Mouse (Mus musculus) neural tube, embryonic 13.5 days (tissue): ENCODE data around the gene Lrg1. TPM values are rescaled to one million over a fixed set of nuclear protein-coding genes. Genes with fewer than 3 reads are reported as not detected.

Source experiments
- ATAC-seq: fragments of 200-750 bp; cut with Nextera tagmentation; 2 replicates; pipeline ENCODE4 v1.8.0; 2017; ENCODE audit warnings: low read depth, mild to moderate bottlenecking, moderate TSS enrichment, moderate library complexity
- H3K27ac ChIP-seq: fragments of 300-500 bp; sonication (generic); replicated peaks from 2 replicates; pipeline ENCODE4 v1.5.1; 2015; ENCODE audit warnings: moderate library complexity, mild to moderate bottlenecking, inconsistent platforms
- H3K27me3 ChIP-seq: fragments of 300-500 bp; sonication (generic); 2 replicates; pipeline ENCODE4 v1.6.1; 2015; ENCODE audit warnings: mild to moderate bottlenecking, inconsistent platforms
- H3K36me3 ChIP-seq: fragments of 300-500 bp; sonication (generic); 2 replicates; pipeline ENCODE4 v1.6.1; 2015; ENCODE audit warnings: mild to moderate bottlenecking, inconsistent platforms
- H3K4me1 ChIP-seq: fragments of 300-500 bp; sonication (generic); replicated peaks from 2 replicates; pipeline ENCODE4 v1.6.1; 2015; ENCODE audit warnings: inconsistent platforms
- H3K4me2 ChIP-seq: fragments of 300-500 bp; sonication (generic); 2 replicates; pipeline ENCODE4 v1.6.1; 2015; ENCODE audit warnings: inconsistent platforms, mild to moderate bottlenecking, moderate library complexity
- H3K4me3 ChIP-seq: fragments of 300-500 bp; sonication (generic); 2 replicates; pipeline ENCODE4 v1.5.1; 2015; ENCODE audit warnings: mild to moderate bottlenecking, inconsistent platforms
- H3K9ac ChIP-seq: fragments of 300-500 bp; sonication (generic); 2 replicates; pipeline ENCODE4 v1.6.1; 2015; ENCODE audit warnings: moderate library complexity, mild to moderate bottlenecking, inconsistent platforms
- H3K9me3 ChIP-seq: fragments of 300-500 bp; sonication (generic); 2 replicates; pipeline ENCODE4 v1.6.1; 2016; ENCODE audit warnings: inconsistent platforms
- WGBS: fragments of 180-500 bp; shearing (Covaris S2); methylation state at CpG from one replicate; pipeline ENCODE4 v1.1.7; 2015; 5-methylcytosine and 5-hydroxymethylcytosine counted together
- polyA plus RNA-seq: library from polyadenylated mRNA; unstranded; fragments of >200 nt; fragmentation: Nextera tagmentation; extraction: Ambion mirVana; gene quantifications from 2 replicates; pipeline ENCODE4 v1.2.1, GENCODE M21; 2015

Gene Lrg1
- 0.22 TPM in 1 of 2 replicates, not detected in the other for polyA plus RNA-seq

DNA sequence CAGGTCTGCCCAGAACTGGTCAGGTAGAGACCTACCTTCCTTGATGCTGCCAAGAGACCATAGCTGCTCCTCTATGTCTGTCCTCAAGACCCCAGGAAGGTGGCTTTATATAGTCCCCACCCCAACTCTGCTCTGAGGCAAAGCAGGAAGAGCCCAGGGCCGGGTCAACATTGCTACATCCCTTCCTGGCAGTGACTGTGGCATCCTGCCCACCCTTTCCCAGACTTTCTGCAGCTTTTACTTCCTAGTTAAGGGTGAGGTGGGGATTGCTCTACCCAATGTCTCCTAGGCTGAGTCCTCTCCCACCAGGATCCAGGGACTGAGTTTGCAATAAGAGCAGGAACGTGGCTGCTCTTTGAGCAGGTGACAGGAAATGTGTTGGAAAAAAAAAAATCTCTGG lies at the start of gene Lrg1:
Lrg1 (minus strand) TSS at position 176 of the 400 bp plus-strand sequence.
- Histone ChIP-seq H3K9me3 (peaks cover 15% of the 10 kb centered on the region), H3K4me3 (no peak within 1 kb of the TSS), H3K4me1 (peaks cover 25% of the 10 kb centered on the region), H3K9ac (no peak within 1 kb of the TSS), H3K27me3 (peaks cover 93% of the 10 kb centered on the region), H3K4me2 (no peak within 1 kb of the TSS), H3K36me3 (peaks cover 38% of the 10 kb centered on the region), H3K27ac (no peak within 1 kb of the TSS)
- ATAC-seq: no peak
- 67% methylated on average over 2 of the region's 2 CpGs for WGBS

- no peak overlapping the region for H3K4me2 ChIP-seq
- H3K27me3 ChIP-seq: no peaks in the 10 kb centered on the region
- ATAC-seq: no peak
- 78% methylated on average over 9 of the region's 9 CpGs for WGBS
- H3K9ac ChIP-seq: no peak overlapping the region
- H3K9me3 ChIP-seq: no peaks in the 10 kb centered on the region
- H3K4me3 ChIP-seq: no peak overlapping the region
- peaks cover 22% of the 10 kb centered on the region for H3K36me3 ChIP-seq
- H3K4me1 ChIP-seq: peaks cover 20% of the 10 kb centered on the region
- H3K27ac ChIP-seq: peak overlapping the region; percentile 39; the same call in 1 of the 2 replicates
Measured at GRCm38 (mm10) chr17:56171456-56171855, 49.7 kb upstream of the Lrg1 start.

DNA sequence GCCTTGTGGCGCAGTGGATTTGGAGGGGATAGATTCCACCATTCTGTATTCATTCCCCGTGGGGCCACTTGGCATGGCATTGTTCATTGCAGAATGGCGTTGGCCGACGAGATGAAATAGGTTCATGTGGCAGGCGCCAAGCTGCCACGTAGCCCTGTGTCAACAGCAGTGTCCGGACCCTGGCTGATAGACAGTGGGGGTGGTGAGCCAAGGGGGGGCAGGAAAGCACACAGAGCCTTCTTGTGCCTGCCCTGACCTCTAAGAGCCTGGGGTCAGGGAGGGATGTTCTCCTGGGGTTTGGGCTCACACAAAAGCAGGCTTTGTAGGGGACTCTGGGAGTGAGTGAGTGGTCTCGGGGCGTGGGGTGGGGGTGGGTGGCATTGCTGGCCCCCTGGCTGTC lies 48.8 kb upstream of the Lrg1 start:
- Histone ChIP-seq H3K27ac (peak overlapping the region; percentile 39), H3K9ac (0 out of 2 replicates have a peak overlapping the region, but pooled peaks have one; percentile 9), H3K36me3 (peaks cover 14% of the 10 kb centered on the region), H3K9me3 (no peaks in the 10 kb centered on the region), H3K4me2 (no peak overlapping the region; the same call in 1 of the 2 replicates), H3K27me3 (no peaks in the 10 kb centered on the region), H3K4me1 (peaks cover 25% of the 10 kb centered on the region), H3K4me3 (no peak overlapping the region)
- no peak for ATAC-seq
- WGBS: 15% methylated on average over 10 of the region's 10 CpGs

GRCm38 (mm10) chr17:56169830-56170229 lies 48.0 kb upstream of the Lrg1 start:
- Histone ChIP-seq H3K4me2 (no peak overlapping the region), H3K4me3 (no peak overlapping the region), H3K36me3 (peaks cover 7% of the 10 kb centered on the region; the same call in 1 of the 2 replicates), H3K9me3 (no peaks in the 10 kb centered on the region), H3K4me1 (peaks cover 33% of the 10 kb centered on the region), H3K27me3 (no peaks in the 10 kb centered on the region), H3K27ac (peak overlapping the region; percentile 39), H3K9ac (no peak overlapping the region)
- 69% methylated on average over 6 of the region's 6 CpGs for WGBS
- no peak for ATAC-seq

DNA sequence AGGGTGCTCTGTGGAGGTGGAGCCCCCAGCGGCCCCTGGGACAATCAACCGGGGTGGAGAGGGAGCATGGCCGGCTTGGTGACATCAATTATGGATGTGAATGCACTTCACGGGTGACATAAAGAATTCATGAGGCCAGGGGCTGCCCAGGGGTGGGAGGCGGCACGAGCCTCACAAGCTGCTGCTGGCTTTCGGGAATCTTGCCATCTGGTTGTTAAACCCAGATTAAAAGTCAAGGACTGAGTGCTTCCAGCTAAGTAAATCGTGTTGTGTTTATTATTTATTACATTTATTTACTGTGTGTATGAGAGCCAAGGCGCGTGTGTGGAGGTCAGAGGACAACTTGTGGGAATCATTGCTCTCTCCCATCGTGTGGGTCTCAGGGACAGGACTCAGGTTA lies 43.9 kb upstream of the Lrg1 start:
- no peak for ATAC-seq
- Histone ChIP-seq H3K4me3 (no peak overlapping the region), H3K27ac (peak overlapping the region; percentile 74), H3K4me1 (peaks cover 48% of the 10 kb centered on the region), H3K9ac (0 out of 2 replicates have a peak overlapping the region, but pooled peaks have one; percentile 34), H3K36me3 (no peaks in the 10 kb centered on the region), H3K27me3 (peaks cover 9% of the 10 kb centered on the region; the same call in 1 of the 2 replicates), H3K4me2 (peak overlapping the region; percentile 24; the same call in 1 of the 2 replicates), H3K9me3 (no peaks in the 10 kb centered on the region)
- 20% methylated on average over 11 of the region's 11 CpGs for WGBS

DNA sequence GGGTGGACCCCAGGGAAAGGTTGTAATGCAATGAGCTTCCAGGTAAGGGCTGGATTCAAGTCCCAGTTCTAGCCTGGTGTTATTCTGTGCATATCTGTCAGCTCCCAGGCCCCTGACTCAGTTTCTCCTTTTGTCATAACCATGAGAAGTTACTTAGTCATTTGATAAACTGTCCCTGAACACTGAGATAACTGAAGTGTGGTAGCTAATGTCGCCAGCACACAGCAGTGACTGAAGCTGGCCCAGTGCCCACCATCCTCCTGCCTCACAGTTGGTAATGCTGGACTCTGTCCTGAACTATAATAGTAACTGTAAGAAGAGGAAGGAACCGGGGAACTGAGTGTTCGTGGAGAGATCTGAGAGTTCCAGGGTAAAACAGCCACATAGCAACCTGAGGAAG lies 42.7 kb upstream of the Lrg1 start:
- H3K4me2 ChIP-seq: no peak overlapping the region

GRCm38 (mm10) chr17:56163523-56164102 lies 41.8 kb upstream of the Lrg1 start:
- Histone ChIP-seq H3K4me3 (no peak overlapping the region), H3K4me1 (peaks cover 37% of the 10 kb centered on the region), H3K4me2 (peak overlapping the region; percentile 72), H3K9me3 (no peaks in the 10 kb centered on the region), H3K27me3 (peaks cover 22% of the 10 kb centered on the region), H3K36me3 (no peaks in the 10 kb centered on the region), H3K27ac (no peak overlapping the region), H3K9ac (no peak overlapping the region)
- WGBS: 82% methylated on average over 6 of the region's 6 CpGs
- ATAC-seq: no peak

More for the DNA sequence above, 42.7 kb upstream of the Lrg1 start:
- H3K9me3 ChIP-seq: no peaks in the 10 kb centered on the region
- peaks cover 37% of the 10 kb centered on the region for H3K4me1 ChIP-seq
- ATAC-seq: no peak
- no peak overlapping the region for H3K4me3 ChIP-seq
- 67% methylated on average over 3 of the region's 3 CpGs for WGBS
- H3K36me3 ChIP-seq: no peaks in the 10 kb centered on the region
- no peak overlapping the region for H3K9ac ChIP-seq
- H3K27ac ChIP-seq: 0 out of 2 replicates have a peak overlapping the region, but pooled peaks have one; percentile 74
- H3K27me3 ChIP-seq: peaks cover 18% of the 10 kb centered on the region; the same call in 1 of the 2 replicates

DNA sequence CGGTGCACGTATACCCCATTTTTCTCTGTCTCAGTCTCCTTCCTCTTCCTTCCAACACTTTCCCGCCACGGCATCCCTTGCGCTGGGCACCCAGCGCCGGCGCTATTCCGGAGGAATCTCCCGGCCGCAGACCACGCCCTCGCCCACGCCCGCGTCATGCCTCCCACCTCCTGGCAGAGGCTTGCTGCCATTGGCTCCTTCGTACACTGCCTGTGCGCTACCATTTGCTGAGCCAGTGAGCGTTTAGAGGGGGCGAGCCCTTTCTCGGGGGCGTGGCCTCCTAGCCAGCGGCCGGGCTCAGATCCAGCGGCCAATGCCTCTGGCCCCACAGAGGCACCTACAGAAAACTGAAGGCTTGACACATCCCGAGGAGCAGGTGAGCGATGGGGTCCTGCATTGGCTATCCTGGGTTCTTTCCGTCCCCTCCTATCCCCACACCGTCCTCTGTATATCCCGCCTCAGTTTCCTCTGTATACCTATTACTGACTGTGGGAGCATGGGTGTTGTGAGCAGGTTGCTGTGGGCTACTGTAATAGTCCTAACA lies 40.5 kb upstream of the Lrg1 start, which contains the start of gene Tnfaip8l1:
Tnfaip8l1 (plus strand) TSS at position 247 of the 544 bp plus-strand sequence.
- peak within 1 kb of the TSS; percentile 72 for H3K4me2 ChIP-seq
- peak within 1 kb of the TSS; percentile 47 for H3K4me3 ChIP-seq
- peaks cover 37% of the 10 kb centered on the region for H3K4me1 ChIP-seq
- no peaks in the 10 kb centered on the region for H3K9me3 ChIP-seq
- ATAC-seq: peak; percentile 95
- no peak within 1 kb of the TSS for H3K27ac ChIP-seq
- peaks cover 34% of the 10 kb centered on the region for H3K27me3 ChIP-seq
- under 1% methylated on average over 30 of the region's 30 CpGs for WGBS
- peak within 1 kb of the TSS; percentile 66 for H3K9ac ChIP-seq
- no peaks in the 10 kb centered on the region for H3K36me3 ChIP-seq

- H3K4me3 ChIP-seq: no peak overlapping the region
- peaks cover 59% of the 10 kb centered on the region for H3K27me3 ChIP-seq
- H3K9ac ChIP-seq: no peak overlapping the region
- WGBS: 4% methylated on average over 9 of the region's 9 CpGs
- peaks cover 22% of the 10 kb centered on the region for H3K4me1 ChIP-seq
- ATAC-seq: no peak
- H3K4me2 ChIP-seq: no peak overlapping the region
- no peaks in the 10 kb centered on the region for H3K9me3 ChIP-seq
- H3K36me3 ChIP-seq: no peaks in the 10 kb centered on the region
- no peak overlapping the region for H3K27ac ChIP-seq
Measured at GRCm38 (mm10) chr17:56159729-56160128, 37.9 kb upstream of the Lrg1 start.

- Histone ChIP-seq H3K9ac (no peak overlapping the region), H3K27ac (no peak overlapping the region), H3K4me1 (peaks cover 22% of the 10 kb centered on the region), H3K9me3 (no peaks in the 10 kb centered on the region), H3K4me2 (no peak overlapping the region), H3K36me3 (no peaks in the 10 kb centered on the region), H3K27me3 (peaks cover 74% of the 10 kb centered on the region), H3K4me3 (no peak overlapping the region)
- peak; percentile 52 for ATAC-seq
- 14% methylated on average over 9 of the region's 9 CpGs for WGBS
Measured at GRCm38 (mm10) chr17:56153643-56154042, 31.8 kb upstream of the Lrg1 start.

GRCm38 (mm10) chr17:56149897-56150296 lies 28.1 kb upstream of the Lrg1 start:
- 46% methylated on average over 2 of the region's 2 CpGs for WGBS
- no peak overlapping the region for H3K4me3 ChIP-seq
- H3K4me2 ChIP-seq: no peak overlapping the region
- no peaks in the 10 kb centered on the region for H3K36me3 ChIP-seq
- no peak overlapping the region for H3K9ac ChIP-seq
- H3K27me3 ChIP-seq: peaks cover 73% of the 10 kb centered on the region
- no peak for ATAC-seq
- H3K4me1 ChIP-seq: peaks cover 25% of the 10 kb centered on the region
- H3K9me3 ChIP-seq: no peaks in the 10 kb centered on the region
- no peak overlapping the region for H3K27ac ChIP-seq

GRCm38 (mm10) chr17:56148790-56149618 lies 27.2 kb upstream of the Lrg1 start:
- ATAC-seq: peak; percentile 41
- no peaks in the 10 kb centered on the region for H3K36me3 ChIP-seq
- H3K9me3 ChIP-seq: no peaks in the 10 kb centered on the region

More at GRCm38 (mm10) chr17:56148790-56149618, 27.2 kb upstream of the Lrg1 start:
- Histone ChIP-seq H3K27me3 (peaks cover 76% of the 10 kb centered on the region), H3K4me2 (peak overlapping the region; percentile 67), H3K4me1 (peaks cover 22% of the 10 kb centered on the region), H3K4me3 (peak overlapping the region; percentile 35), H3K27ac (no peak overlapping the region), H3K9ac (peak overlapping the region; percentile 70)
- WGBS: 2% methylated on average over 30 of the region's 30 CpGs
